Mouse (Mus musculus): ENCODE results near the gene St3gal3. TPM values are rescaled to one million over a fixed set of nuclear protein-coding genes. Genes with fewer than 3 reads are reported as not detected.
A peak's percentile ranks its signal among the peaks of the same experiment; 100 is the strongest.

St3gal3 gene
- polyA plus RNA-seq, 1 experiment from 2014 or later: 15.7 TPM

- H3K4me3 ChIP-seq (ENCODE audit: inconsistent target): no peak overlapping the region
- H3K79me2 ChIP-seq (ENCODE audit: inconsistent target): peaks cover 60% of the 10 kb centered on the region
- WGBS (ENCODE audit: missing documents): 95% methylated on average over 13 of the region's 13 CpGs
- peaks cover 9% of the 10 kb centered on the region for H3K36me3 ChIP-seq (ENCODE audit: inconsistent target)
- H3K27ac ChIP-seq: no peak overlapping the region
These were observed 222.6 kb downstream of the St3gal3 start for GRCm38 (mm10) chr4:117912131-117912561.

- no peak overlapping the region for H3K4me3 ChIP-seq (ENCODE audit: inconsistent target)
- 92% methylated on average over 8 of the region's 8 CpGs for WGBS (ENCODE audit: missing documents)
- H3K79me2 ChIP-seq (ENCODE audit: inconsistent target): peaks cover 52% of the 10 kb centered on the region
- peaks cover 29% of the 10 kb centered on the region for H3K36me3 ChIP-seq (ENCODE audit: inconsistent target)
- H3K27ac ChIP-seq: no peak overlapping the region
These were observed 225.8 kb downstream of the St3gal3 start for GRCm38 (mm10) chr4:117908834-117909453.

GRCm38 (mm10) chr4:117906196-117906595 lies 228.5 kb downstream of the St3gal3 start:
- H3K27ac ChIP-seq: no peak overlapping the region
- H3K36me3 ChIP-seq (ENCODE audit: inconsistent target): peaks cover 48% of the 10 kb centered on the region
- WGBS (ENCODE audit: missing documents): 100% methylated on average over 3 of the region's 3 CpGs
- H3K4me3 ChIP-seq (ENCODE audit: inconsistent target): no peak overlapping the region
- H3K79me2 ChIP-seq (ENCODE audit: inconsistent target): peaks cover 24% of the 10 kb centered on the region; the same call in 1 of the 2 replicates

- WGBS (ENCODE audit: missing documents): 96% methylated on average over 8 of the region's 8 CpGs
- peaks cover 18% of the 10 kb centered on the region; the same call in 1 of the 2 replicates for H3K79me2 ChIP-seq (ENCODE audit: inconsistent target)
These were observed 230.0 kb downstream of the St3gal3 start for GRCm38 (mm10) chr4:117904761-117905160.

GRCm38 (mm10) chr4:117904094-117904493 lies 230.6 kb downstream of the St3gal3 start:
- 95% methylated on average over 10 of the region's 10 CpGs for WGBS (ENCODE audit: missing documents)
- Histone ChIP-seq H3K27ac (no peak overlapping the region), H3K79me2 (ENCODE audit: inconsistent target) (peaks cover 12% of the 10 kb centered on the region; the same call in 1 of the 2 replicates), H3K36me3 (ENCODE audit: inconsistent target) (peaks cover 68% of the 10 kb centered on the region), H3K4me3 (ENCODE audit: inconsistent target) (no peak overlapping the region)

More at GRCm38 (mm10) chr4:117904761-117905160, 230.0 kb downstream of the St3gal3 start:
- Histone ChIP-seq H3K27ac (no peak overlapping the region), H3K36me3 (ENCODE audit: inconsistent target) (peaks cover 62% of the 10 kb centered on the region), H3K4me3 (ENCODE audit: inconsistent target) (no peak overlapping the region)

GRCm38 (mm10) chr4:117898111-117898510 lies 236.6 kb downstream of the St3gal3 start:
- no peaks in the 10 kb centered on the region for H3K79me2 ChIP-seq (ENCODE audit: inconsistent target)
- H3K36me3 ChIP-seq (ENCODE audit: inconsistent target): peaks cover 73% of the 10 kb centered on the region
- H3K4me3 ChIP-seq (ENCODE audit: inconsistent target): no peak overlapping the region
- H3K27ac ChIP-seq: no peak overlapping the region
- 90% methylated on average over 3 of the region's 3 CpGs for WGBS (ENCODE audit: missing documents)

GRCm38 (mm10) chr4:117896031-117896430 lies 238.7 kb downstream of the St3gal3 start:
- H3K36me3 ChIP-seq (ENCODE audit: inconsistent target): peaks cover 52% of the 10 kb centered on the region
- WGBS (ENCODE audit: missing documents): 100% methylated on average over 5 of the region's 6 CpGs

GRCm38 (mm10) chr4:117895339-117895738 lies 239.4 kb downstream of the St3gal3 start:
- H3K36me3 ChIP-seq (ENCODE audit: inconsistent target): peaks cover 45% of the 10 kb centered on the region
- WGBS (ENCODE audit: missing documents): 96% methylated on average over 7 of the region's 7 CpGs
- peaks cover 10% of the 10 kb centered on the region; the same call in 1 of the 2 replicates for H3K79me2 ChIP-seq (ENCODE audit: inconsistent target)
- H3K27ac ChIP-seq: no peak overlapping the region
- H3K4me3 ChIP-seq (ENCODE audit: inconsistent target): no peak overlapping the region

More at GRCm38 (mm10) chr4:117896031-117896430, 238.7 kb downstream of the St3gal3 start:
- H3K27ac ChIP-seq: no peak overlapping the region
- H3K79me2 ChIP-seq (ENCODE audit: inconsistent target): peaks cover 6% of the 10 kb centered on the region; the same call in 1 of the 2 replicates
- no peak overlapping the region for H3K4me3 ChIP-seq (ENCODE audit: inconsistent target)

- Histone ChIP-seq H3K36me3 (ENCODE audit: inconsistent target) (peaks cover 37% of the 10 kb centered on the region), H3K79me2 (ENCODE audit: inconsistent target) (peaks cover 10% of the 10 kb centered on the region; the same call in 1 of the 2 replicates), H3K27ac (no peak overlapping the region), H3K4me3 (ENCODE audit: inconsistent target) (no peak overlapping the region)
- WGBS (ENCODE audit: missing documents): 92% methylated on average over 6 of the region's 8 CpGs
These were observed 240.1 kb downstream of the St3gal3 start for GRCm38 (mm10) chr4:117894601-117895000.

- H3K4me3 ChIP-seq (ENCODE audit: inconsistent target): no peak overlapping the region
- peaks cover 10% of the 10 kb centered on the region; the same call in 1 of the 2 replicates for H3K79me2 ChIP-seq (ENCODE audit: inconsistent target)
- no peak overlapping the region for H3K27ac ChIP-seq
- H3K36me3 ChIP-seq (ENCODE audit: inconsistent target): peaks cover 25% of the 10 kb centered on the region; the same call in 1 of the 2 replicates
- 19% methylated on average over 9 of the region's 9 CpGs for WGBS (ENCODE audit: missing documents)
These were observed 241.3 kb downstream of the St3gal3 start for GRCm38 (mm10) chr4:117893376-117893775.

GRCm38 (mm10) chr4:117891738-117892161 lies 243.0 kb downstream of the St3gal3 start, which contains the start of gene Dph2:
Gene Dph2, minus strand, starts transcription at chr4:117892032.
- H3K79me2 ChIP-seq (ENCODE audit: inconsistent target): peaks cover 10% of the 10 kb centered on the region
- H3K4me3 ChIP-seq (ENCODE audit: inconsistent target): peak within 1 kb of the TSS; percentile 96
- WGBS (ENCODE audit: missing documents): 0% methylated on average over 18 of the region's 21 CpGs
- H3K36me3 ChIP-seq (ENCODE audit: inconsistent target): peaks cover 18% of the 10 kb centered on the region; the same call in 1 of the 2 replicates
- no peak within 1 kb of the TSS for H3K27ac ChIP-seq

- WGBS (ENCODE audit: missing documents): 94% methylated on average over 7 of the region's 8 CpGs
- peaks cover 20% of the 10 kb centered on the region for H3K79me2 ChIP-seq (ENCODE audit: inconsistent target)
- H3K27ac ChIP-seq: no peak overlapping the region
- peak overlapping the region; percentile 96 for H3K4me3 ChIP-seq (ENCODE audit: inconsistent target)
- peaks cover 17% of the 10 kb centered on the region; the same call in 1 of the 2 replicates for H3K36me3 ChIP-seq (ENCODE audit: inconsistent target)
These were observed 244.0 kb downstream of the St3gal3 start for GRCm38 (mm10) chr4:117890750-117891149.

- no peak overlapping the region for H3K27ac ChIP-seq
- H3K4me3 ChIP-seq (ENCODE audit: inconsistent target): no peak overlapping the region
- peaks cover 24% of the 10 kb centered on the region for H3K79me2 ChIP-seq (ENCODE audit: inconsistent target)
- 93% methylated on average over 14 of the region's 14 CpGs for WGBS (ENCODE audit: missing documents)
- H3K36me3 ChIP-seq (ENCODE audit: inconsistent target): peaks cover 18% of the 10 kb centered on the region
These were observed 244.7 kb downstream of the St3gal3 start for GRCm38 (mm10) chr4:117890031-117890430.

- Histone ChIP-seq H3K4me3 (ENCODE audit: inconsistent target) (no peak overlapping the region), H3K27ac (no peak overlapping the region), H3K36me3 (ENCODE audit: inconsistent target) (peaks cover 21% of the 10 kb centered on the region), H3K79me2 (ENCODE audit: inconsistent target) (peaks cover 24% of the 10 kb centered on the region)
- 97% methylated on average over 15 of the region's 15 CpGs for WGBS (ENCODE audit: missing documents)
These were observed 245.2 kb downstream of the St3gal3 start for GRCm38 (mm10) chr4:117889471-117889870.

GRCm38 (mm10) chr4:117887920-117888319 lies 246.8 kb downstream of the St3gal3 start:
- Histone ChIP-seq H3K36me3 (ENCODE audit: inconsistent target) (peaks cover 21% of the 10 kb centered on the region), H3K27ac (no peak overlapping the region), H3K79me2 (ENCODE audit: inconsistent target) (peaks cover 24% of the 10 kb centered on the region), H3K4me3 (ENCODE audit: inconsistent target) (peak overlapping the region; percentile 84; the same call in 1 of the 2 replicates)
- 76% methylated on average over 2 of the region's 2 CpGs for WGBS (ENCODE audit: missing documents)
